Mouse (Mus musculus) naive thymus-derived CD4-positive, alpha-beta T cell, adult 2 months (primary cell): Measurements from ENCODE around the gene Krtap16-1.

Source experiments
- DNase-seq: peaks from one replicate; pipeline ENCODE4 v3.0.0-alpha.2; 2011; ENCODE audit warnings: low read depth

Krtap16-1 gene

GRCm38 (mm10) chr11:99948175-99948574 is 38.2 kb downstream of the Krtap16-1 start, which contains the start of gene Krtap9-5:
Gene Krtap9-5, plus strand, starts transcription at chr11:99948475.
- no peak for DNase-seq

GRCm38 (mm10) chr11:99937751-99938264 is 48.6 kb downstream of the Krtap16-1 start:
- DNase-seq = no peak

- no peak for DNase-seq
Measured at GRCm38 (mm10) chr11:99935991-99936390, 50.4 kb downstream of the Krtap16-1 start, which contains the start of gene Krtap31-2. Gene Krtap31-2, plus strand, starts transcription at chr11:99936291.
